Mouse (Mus musculus) ES-Bruce4 (cell line): ENCODE data around the gene Sel1l3.

Experiments
- CTCF ChIP-seq: IDR thresholded peaks from one replicate; pipeline ENCODE4 v1.8.1; 2011; ENCODE audit warnings: low read depth, low read length
- EP300 ChIP-seq: IDR thresholded peaks from 2 replicates; pipeline ENCODE4 v1.6.1; 2011; ENCODE audit warnings: low read depth, low read length; ENCODE audit not compliant: insufficient read depth
- POLR2A ChIP-seq: IDR thresholded peaks from one replicate; pipeline ENCODE4 v1.8.1; 2011; ENCODE audit warnings: low read length; ENCODE audit not compliant: insufficient read depth

DNA sequence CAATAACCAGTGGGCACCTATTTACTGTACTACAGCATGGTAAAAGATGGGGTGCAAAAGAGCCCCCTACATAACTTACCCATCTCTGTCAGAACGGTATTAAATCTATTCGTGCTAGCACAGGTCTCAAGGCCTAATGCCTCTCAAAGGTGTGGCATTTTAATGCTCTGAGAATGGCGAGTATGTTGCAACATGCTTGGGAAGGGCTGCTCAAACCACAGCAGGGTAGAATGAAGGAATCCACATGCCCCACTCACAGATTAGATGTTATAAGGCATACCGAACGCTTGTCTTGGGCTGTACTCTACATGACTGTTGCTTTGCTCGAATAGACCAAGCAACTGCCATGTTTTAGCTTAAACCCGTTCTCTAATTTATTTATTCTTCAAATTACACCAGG lies 25.5 kb upstream of the Sel1l3 start:
- TF ChIP-seq CTCF (no peak), POLR2A (no peak), EP300 (no peak)
